Mouse (Mus musculus): ENCODE measurements around the gene Mgll.

Mgll gene

DNA sequence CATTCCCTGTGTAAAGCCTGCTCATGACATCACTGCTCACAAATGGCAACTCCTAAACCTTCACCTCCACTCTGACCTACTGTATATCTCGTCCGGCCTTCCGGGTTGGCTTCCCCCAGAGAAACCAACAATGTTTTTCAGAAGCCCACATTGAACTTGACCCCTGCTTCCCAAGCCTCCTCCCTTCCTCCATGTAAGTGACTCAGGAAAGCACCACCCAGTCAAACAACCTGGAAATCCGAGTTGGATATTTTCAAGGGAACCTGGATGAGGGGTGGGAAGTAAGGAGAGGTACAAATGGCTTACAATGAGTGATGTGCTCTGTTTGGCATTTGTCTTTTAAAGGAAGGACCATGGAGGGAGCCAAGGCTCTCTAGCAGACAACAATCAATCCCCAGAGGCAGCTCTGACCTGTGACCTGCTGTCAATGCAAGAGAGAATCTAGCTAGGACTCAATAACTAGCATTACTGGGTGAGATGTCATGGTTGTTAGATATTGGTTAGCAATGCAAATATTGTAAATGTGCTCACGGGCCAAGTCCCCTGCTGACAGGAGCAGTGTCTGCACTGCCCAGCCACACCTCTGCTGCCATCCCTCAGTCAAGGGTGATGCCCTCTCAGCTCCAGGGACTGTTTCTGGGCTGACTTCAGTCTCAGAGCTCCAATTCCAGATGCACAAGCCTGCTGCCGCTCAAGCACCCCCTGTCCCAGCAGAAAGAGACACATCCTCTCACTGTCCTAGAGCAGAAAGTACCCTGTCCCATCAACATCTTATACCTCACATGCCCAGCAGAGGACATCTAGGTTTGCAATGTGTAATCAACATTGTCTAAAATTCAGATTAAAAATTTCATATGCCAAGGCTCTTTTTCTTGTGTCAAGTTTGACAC lies 6.8 kb upstream of the Mgll start:
- no peak for DNase-seq (ENCODE audit: low read depth, low spot score)

DNA sequence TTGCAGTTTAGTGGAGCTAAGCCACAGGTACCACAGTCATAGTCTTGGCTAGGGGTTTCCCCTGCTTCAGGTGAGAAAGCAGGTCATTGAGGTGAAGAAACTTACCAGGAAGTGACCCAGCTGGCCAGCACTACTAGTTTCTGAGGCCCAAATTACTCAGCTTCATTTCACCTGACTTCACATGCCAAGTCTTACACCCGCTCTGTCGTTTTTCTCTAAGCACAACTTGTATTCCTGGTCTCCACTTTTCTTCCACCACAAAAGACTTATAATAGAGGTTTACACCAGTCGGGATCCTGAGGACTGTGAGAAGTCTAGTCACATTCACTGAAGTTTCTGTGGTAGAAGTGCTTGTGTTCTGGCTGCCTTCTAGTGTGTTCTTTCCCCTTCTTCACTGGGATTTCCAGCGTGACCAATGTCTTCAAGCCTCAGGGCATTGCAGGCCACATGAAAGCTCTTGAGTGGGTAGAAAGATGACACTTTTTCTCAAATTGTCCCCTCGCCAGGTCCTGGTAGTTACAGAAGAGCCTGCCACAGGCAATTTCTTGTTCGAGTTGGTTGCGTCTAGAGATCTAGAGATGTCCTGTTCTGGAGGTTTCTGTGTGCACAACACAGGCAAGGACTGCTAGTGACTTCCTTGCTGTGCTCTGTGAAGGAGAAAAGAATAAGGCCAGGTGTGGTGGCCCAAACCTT lies 6.0 kb upstream of the Mgll start:
- DNase-seq (ENCODE audit: low read depth, low spot score), result no peak

DNA sequence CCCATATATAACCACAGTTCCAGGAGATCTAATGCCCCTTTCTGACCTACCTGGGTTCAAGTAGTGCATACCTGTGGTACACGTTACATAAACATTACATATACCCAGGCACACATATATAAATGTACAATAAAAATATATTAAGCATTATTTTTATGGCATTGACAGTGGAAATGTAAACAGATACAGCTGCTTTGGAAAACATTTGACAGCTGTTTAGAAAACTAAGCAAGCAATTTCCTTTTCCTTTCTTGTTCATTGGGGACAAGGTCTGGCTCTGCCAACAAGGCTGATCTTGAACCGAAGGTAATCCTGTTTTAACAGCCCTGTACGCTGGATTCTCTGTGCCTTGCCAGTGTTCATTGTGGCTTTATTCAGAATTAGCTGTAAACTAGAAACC lies 3.2 kb upstream of the Mgll start:
- DNase-seq (ENCODE audit: low read depth, low spot score), result no peak

GRCm38 (mm10) chr6:88722906-88723305 lies 1.3 kb upstream of the Mgll start:
- no peak for DNase-seq (ENCODE audit: low read depth, low spot score)

- DNase-seq (ENCODE audit: low read depth, low spot score), result no peak
These were observed 353 bp upstream of the Mgll start for GRCm38 (mm10) chr6:88723806-88724312.

GRCm38 (mm10) chr6:88725590-88725989 lies 1.4 kb downstream of the Mgll start:
- DNase-seq (ENCODE audit: low read depth, low spot score), result no peak

DNA sequence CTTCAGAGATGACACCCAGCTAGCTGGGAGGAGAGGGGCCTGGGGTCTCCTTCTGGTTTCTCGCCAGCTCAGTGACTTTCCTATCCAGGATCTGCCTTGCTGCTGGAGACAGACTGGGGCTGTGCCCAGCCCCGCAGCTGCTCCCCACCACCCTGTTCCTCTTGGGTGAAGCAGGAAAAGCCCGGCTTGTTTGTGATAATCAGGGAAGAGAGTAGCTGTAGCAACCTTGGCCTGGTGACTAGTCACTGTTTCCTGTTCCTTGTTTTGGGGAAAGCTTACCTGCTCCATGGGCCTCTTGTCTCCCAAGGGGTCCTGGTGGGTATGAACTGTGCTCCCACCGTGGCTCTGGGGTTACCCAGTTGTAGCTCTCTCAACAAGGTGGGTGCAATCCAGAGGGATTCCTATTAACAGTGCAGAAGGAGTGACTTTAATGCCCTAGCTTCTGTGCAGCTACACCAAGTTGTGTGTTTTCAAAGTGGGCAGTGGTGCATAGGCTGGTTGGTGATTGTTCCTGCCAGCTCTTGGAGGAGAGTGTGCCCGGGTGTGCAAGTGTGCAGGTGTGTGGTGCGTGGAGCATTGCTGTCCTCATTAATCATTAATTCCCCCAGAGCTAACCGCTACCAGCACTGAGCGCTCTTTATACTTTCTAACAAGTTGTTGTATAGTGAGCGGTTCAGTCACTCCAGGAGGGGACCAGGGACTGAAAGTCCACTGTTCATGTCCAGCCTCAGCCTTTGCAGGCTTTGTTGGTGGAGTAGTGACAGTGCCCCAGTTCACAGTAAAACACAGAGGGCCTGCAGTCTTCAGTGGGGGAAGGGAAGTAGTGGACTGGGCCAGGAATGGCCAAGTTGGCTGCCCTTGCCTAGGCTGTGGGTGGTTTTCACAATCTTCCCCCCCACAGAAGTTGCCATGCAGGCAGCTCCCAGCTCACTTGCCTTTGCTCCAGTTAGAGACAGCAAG lies 2.3 kb downstream of the Mgll start:
- no peak for DNase-seq (ENCODE audit: low read depth, low spot score)

- no peak for DNase-seq (ENCODE audit: low read depth, low spot score)
These were observed 3.3 kb downstream of the Mgll start for GRCm38 (mm10) chr6:88727490-88727889.

DNA sequence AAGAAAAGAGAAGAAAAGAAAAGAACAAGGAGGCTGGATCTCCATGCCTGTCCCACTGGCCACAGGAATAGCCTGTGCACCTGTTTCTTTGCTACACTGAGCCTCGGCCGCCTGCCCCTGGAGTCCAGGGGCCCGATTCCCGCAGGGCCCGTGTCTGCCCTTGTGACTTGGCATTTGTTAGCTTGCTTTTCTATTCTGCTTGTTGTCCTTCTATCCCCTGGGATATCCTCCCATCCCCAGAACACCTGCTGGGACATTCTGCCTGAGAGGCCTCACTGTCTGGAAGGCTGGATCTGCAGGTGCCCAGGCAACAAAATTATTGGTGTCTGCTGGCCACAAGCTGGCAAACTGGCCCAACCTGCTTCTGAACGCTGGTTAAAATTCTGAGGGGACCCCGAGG lies 3.8 kb downstream of the Mgll start:
- no peak for DNase-seq (ENCODE audit: low read depth, low spot score)

- DNase-seq (ENCODE audit: low read depth, low spot score), result no peak
These were observed 4.3 kb downstream of the Mgll start for GRCm38 (mm10) chr6:88728515-88728914.

DNA sequence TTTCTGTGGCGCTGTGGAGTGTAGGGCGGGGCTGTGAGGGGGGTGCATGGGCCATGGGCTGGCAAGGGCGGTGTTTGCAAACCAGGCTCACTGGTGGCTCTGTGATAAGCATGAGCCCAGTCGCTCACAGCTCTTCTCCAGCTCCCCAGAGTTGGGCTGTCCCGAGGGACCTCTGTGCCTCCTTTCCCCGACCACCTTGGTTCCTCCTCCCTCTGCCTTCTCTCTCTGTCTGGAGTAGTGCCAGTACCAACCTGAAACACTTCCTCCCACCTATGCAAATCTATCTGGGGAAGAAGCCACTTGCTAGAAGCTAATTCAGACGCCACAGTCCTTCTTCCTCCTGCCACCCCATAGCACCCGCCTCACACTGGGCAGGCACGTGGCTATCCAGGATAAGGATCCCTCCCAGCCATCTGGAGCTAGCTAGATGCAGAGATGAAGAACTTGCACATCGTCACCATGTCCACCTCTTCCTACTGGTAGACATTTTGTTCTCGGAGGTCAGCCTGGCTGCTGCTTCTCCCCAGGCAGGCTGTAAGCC lies 7.1 kb downstream of the Mgll start:
- no peak for DNase-seq (ENCODE audit: low read depth, low spot score)

DNA sequence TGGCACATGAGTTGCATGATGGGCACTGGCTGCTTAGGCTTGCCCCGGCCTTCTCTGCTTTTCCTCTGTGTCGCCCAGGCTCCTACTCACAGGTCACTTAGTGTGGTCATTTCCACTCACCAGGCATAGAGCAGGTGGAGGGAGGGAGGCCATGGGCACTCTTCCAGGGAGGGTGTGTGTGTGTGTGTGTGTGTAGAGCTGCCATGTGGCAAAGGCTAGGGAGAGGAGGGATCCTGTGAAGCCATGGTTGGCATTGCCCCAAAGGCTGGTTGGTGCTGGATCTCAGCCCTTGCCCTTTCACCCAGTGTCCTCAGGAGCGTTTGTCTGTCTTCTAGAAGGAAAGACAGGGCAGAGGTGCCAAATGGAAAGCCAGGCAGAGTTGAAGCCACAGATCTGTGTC lies 7.8 kb downstream of the Mgll start:
- peak; percentile 92 for DNase-seq (ENCODE audit: low read depth, low spot score)

DNA sequence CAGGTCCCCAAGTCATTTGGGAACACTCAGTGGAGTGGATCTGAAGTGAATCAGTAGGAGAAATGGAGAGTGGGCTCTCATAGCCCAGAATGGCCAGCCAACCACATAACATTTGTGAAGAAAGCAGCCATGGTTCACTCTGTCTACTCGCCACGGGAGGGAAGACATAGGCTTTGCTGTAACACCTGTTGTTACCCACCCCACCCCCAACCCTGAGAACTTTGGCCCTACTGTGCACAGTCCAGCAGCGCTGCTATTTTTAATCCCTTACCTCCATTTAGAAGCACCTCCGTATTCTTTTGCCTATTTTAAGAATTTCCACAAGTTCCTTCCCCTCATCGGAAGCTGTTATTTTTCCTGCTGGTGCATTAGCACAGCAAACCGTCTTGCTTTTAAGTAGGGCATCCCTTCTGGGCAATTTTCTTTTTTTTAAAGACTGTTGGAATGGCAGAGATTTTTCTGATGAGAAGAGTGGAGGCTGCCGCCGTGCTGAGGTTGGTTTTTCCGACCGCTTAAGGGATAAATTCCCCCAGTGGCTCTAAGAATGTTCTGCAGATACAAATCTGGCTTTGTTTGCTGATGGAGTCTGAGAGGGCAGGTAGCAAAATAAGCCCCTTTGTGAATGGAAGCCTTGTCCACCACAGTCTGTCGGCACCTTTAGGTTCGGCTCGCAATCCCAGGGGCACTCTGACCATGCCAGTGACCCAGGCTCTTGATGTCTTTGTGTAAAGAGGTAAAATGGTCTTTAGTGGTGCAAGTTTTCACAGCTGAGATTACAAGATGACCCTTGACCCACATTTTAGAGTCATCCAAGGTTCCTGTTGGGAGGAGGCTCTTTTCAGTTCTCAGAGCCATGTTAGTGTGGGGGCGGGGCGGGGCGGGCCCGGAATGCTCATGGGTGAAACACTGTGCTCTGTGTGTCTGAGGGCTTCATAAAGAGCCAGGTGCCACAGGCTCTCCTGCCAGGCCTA lies 8.7 kb downstream of the Mgll start:
- DNase-seq (ENCODE audit: low read depth, low spot score), result no peak

GRCm38 (mm10) chr6:88736337-88736736 lies 12.1 kb downstream of the Mgll start:
- DNase-seq (ENCODE audit: low read depth, low spot score), result no peak

GRCm38 (mm10) chr6:88736741-88737508 lies 12.7 kb downstream of the Mgll start:
- no peak for DNase-seq (ENCODE audit: low read depth, low spot score)

GRCm38 (mm10) chr6:88737509-88737888 lies 13.3 kb downstream of the Mgll start:
- DNase-seq (ENCODE audit: low read depth, low spot score), result no peak

GRCm38 (mm10) chr6:88741041-88741440 lies 16.8 kb downstream of the Mgll start:
- DNase-seq (ENCODE audit: low read depth, low spot score), result no peak

GRCm38 (mm10) chr6:88741791-88742190 lies 17.6 kb downstream of the Mgll start:
- no peak for DNase-seq (ENCODE audit: low read depth, low spot score)

- DNase-seq (ENCODE audit: low read depth, low spot score), result peak; percentile 78
These were observed 18.2 kb downstream of the Mgll start for GRCm38 (mm10) chr6:88742286-88743011.
